Mouse (Mus musculus): ENCODE measurements at regions not wholly inside any gene's neighbourhood (a gene's known extent, or its start where the extent isn't known, plus 50 kb on each side); places are given as distances from the start of the nearest gene placed in this dataset.
A peak's percentile ranks its signal among the peaks of the same experiment; 100 is the strongest.

DNA sequence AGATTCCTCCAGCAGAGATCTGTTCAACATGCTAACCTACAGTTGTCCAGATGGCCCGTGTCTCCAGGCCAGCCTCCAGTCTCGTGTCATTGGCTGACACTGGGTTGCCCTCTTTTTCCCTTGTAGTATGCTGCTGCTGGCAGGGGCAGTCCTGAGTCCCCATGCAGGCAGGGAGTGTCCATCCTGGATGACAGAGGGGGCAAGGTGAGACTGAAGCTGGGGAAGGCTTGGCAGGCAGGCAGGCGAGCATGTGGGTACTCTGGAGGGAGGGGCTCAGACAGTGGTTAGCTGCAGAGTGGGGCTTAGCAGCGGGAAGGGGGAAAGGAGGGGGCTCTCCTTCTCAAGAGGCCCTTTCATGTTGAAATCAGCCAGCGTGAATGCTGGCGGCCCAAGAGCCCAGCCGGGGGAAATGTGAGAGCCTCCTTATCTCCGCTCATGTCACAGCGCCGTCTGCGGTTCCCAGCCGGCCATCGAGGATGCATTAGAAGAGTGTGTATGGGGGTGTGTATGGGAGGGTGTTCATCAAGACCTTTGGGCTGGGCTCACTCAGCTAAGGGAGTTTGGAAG lies 112.9 kb downstream of the Pja1 start:
- no peak for DNase-seq (ENCODE audit: extremely low spot score in 1 of 2, low spot score in 2 of 2)
- intact Hi-C loops (cut with DNase I): no loop called here

DNA sequence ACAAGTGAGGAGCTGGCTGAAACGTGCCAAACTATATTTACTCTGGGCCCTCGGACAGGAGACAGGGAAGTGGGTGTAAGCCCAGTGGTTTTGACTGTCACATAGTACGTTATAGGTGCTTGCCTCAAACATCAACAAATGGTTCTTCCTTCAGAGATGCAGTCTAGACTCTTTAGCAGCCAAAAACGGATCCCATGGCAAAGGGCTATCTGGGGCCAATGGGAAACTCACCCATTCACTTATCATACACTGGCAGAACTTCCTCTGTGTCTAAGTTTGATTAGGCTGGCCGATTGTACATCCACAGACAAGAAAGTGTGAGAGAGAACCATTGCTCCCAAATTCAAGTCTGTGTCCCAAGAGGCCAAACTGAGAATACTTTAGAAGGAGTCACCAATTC lies 115.9 kb downstream of the Pja1 start:
- no peak for DNase-seq (ENCODE audit: extremely low spot score in 1 of 2, low spot score in 2 of 2)
- intact Hi-C loops (cut with DNase I): no loop called here

DNA sequence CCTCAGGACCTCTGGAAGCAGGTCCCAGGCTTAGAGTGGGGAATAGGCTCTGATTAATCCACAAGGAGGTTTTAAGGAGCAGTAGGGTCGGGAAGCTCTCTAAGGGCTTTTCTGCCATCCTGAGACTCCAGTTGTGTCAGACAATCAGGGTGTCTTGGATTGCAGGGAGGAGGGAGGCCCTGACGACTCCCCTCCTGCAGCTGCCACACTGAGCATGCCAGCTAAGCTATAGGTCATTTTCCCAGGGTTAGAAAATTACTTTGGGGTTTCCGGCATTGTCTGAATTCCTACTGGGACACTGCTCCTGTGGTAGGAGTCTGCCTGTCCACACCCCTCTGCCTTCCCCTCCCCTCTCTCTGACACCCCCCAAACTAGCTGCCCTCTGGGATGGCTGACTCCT lies 120.8 kb downstream of the Pja1 start:
- no peak for DNase-seq (ENCODE audit: extremely low spot score in 1 of 2, low spot score in 2 of 2)
- intact Hi-C loops (cut with DNase I): no loop called here

DNA sequence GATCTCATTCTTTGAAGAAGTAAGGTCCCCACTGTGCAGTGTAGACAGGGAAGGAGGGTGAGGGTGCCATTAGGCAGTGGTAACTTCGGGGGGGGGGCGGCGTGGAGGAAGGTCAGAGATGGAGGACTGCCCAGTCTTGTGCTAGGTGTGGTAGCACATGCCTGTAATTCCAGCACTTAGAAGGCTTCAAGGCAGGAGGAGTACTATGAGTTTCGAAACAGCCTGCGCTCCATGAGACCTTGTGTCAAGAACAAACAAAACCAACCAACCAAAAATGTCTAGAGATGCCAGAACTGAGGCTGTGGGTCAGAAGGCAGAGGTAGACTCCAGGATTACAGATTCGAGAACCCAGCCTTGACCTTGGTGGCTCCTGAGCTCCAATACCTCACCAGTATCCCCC lies 130.8 kb downstream of the Pja1 start:
- no peak for DNase-seq (ENCODE audit: extremely low spot score in 1 of 2, low spot score in 2 of 2)
- intact Hi-C loops (cut with DNase I): no loop called here

DNA sequence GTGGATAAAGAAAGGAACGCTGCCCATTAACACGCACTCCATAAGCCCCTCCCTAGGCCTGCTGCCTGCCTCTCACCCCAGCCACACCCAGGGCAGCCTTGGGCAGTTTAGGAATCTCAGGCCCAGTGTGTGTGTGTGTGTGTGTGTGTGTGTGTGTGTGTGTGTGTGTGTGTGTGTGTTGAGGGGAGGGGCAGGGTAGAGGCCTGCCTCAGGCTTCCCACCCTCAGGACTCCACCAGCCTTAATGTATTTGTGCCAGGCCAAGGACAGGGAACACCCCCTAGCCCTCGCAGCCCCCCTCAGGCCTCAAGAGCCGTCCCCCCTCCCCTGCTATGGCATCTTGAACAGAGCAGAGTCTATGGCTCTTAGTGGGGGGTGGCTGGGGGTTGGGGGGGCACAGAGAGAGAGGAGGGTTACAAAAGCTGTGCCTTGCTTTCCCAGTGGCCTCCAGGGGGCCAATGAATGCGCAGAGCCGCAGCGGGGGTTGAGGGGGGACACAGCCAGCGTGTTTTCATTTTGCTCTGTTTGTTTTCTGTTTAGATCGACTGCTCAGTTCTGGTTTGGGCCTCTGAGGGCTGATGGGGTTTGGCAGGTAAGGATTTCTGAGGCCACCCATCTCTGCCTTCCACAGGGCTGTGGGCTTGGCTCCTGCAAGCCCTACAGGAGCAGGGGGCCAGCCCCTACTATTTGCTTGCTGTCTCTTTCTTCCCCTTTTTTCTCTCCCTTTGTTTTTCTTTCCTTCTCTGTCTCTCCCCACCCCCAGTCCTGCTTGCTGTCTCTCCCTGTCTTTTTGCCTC lies 131.8 kb downstream of the Pja1 start:
- peak in 1 of 2 experiments; percentile 22 for DNase-seq (ENCODE audit: extremely low spot score in 1 of 2, low spot score in 2 of 2)
- intact Hi-C loops (cut with DNase I): no loop called here

DNA sequence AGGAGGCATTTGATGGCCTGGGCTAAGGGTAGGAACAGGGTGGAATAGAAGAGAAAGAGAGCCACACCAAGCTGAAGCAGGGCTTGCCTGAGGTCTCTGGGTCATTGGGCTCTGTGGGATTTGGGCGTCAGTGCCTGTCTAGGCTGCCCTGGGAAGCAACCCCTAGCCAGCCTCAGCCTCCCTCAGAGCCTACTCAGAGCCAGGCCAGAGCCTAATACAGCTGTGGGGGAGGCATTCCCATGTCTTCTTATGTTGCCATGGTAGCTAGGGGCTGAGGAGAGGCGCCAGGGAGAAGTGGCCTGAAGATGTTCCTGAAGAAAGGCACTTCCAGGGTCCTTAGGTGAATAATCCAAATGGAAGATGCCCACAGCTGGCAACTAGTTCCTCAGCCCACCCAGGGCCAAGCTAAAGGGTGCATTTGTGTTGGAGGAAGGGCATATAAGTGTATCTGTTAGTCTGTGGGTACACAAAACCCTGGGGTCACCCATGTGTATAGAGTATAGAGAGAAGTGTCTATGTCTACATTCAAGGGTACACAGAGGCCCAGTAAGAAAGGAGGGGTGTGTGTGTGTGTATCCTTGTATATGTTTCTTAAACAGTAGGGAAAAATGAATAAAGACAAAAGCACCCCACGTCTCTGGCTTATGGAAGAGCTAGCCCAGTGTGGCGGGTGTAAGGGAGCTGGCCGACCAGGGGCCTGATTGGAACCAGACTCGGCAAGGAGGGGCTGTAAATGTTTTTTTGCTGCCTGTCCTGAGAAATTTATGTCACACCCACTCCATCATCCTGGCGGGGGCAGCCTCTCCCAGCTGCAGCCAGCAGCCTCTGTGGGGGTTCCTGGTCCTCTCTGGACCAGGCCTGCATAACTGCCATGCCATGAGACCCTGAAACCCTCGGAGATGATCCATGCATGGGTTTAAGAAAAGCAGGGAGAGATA lies 134.2 kb downstream of the Pja1 start:
- no peak for DNase-seq (ENCODE audit: extremely low spot score in 1 of 2, low spot score in 2 of 2)
- intact Hi-C loops (cut with DNase I): no loop called here

DNA sequence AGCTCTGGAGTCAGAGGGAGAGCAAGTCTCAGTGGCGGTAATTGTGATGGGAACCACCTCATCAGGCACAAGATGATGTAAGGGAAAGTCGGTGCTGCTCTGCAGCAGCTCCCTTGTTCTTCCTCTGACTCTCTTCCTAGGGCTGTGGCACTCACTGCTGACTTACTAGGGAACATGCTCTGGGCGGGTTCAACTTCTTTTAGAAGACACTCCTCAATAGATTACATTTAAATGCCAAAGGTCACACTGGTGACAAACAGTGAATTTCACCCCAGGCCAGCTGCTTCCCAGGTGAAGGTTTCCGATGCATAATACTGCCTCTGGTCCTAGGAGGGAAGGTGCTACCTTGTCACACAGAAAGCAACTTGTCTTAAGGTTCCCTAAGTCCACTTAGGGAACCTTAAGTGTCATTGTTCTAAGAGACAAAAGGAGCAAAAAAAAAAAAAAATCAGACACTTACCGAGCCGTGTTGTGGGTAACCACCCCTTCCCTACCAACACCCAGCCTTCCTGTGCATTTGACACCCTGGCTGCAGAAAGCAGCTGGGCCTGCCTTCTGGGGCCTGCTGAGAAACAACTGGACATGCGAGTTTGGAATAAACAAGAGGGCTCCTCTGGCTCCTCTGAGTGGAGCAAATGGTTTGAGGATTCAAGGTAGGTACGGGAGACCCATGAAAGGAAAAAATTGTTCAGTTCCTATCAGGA lies 135.0 kb downstream of the Pja1 start:
- DNase-seq (ENCODE audit: extremely low spot score in 1 of 2, low spot score in 2 of 2): no peak
- intact Hi-C loops (cut with DNase I): no loop called here

DNA sequence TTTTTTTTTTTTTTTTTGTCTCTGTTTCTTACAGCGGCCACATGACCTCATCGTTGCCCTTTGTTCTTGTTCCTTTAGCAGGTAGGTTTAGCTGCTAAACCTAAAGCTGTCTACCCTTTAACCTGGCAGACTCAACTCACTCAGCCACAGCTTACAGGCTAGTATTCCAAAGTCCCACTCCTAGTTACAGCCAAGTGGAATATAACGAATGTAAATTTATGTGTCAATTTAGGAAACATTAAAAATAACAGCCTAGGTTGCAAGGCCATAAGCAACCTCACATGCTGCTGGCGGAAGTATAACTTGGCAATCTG lies 138.7 kb downstream of the Pja1 start:
- intact Hi-C loops (cut with DNase I): no loop called here

DNA sequence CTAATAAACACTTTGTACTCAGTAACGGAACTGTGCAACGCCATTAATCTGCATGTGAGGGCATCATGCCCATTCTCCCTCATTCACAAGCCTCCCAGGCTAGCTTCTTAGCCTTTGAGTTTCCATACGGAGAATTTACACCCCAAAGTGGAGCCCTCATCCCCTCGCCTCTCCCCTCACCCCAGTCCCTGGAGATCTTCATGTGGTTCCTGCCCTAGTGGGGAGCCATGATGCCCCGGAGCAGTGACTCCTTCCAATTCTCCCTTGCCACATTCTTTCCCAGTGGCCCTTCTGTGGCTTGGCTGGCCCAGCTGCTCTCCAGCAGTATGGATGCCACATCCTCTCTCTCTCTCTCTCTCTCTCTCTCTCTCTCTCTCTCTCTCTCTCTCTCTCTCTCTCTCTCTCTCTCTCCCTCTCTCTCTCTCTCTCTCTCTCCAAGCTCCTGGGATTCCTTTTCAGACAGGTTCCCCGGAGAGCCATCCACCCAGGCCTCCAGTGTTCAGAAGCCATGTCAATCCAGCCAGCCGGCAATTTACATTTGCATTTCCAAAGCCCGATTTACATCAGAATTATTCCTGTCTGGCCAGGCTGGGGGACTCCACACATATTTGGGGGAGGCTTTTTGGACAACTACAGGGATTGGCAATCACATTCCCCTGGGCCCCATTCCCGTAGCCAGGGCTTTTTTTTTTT lies 139.2 kb downstream of the Pja1 start:
- intact Hi-C loops (cut with DNase I): no loop called here
- DNase-seq (ENCODE audit: extremely low spot score in 1 of 2, low spot score in 2 of 2): no peak

More for the DNA sequence above, 138.7 kb downstream of the Pja1 start:
- no peak for DNase-seq (ENCODE audit: extremely low spot score in 1 of 2, low spot score in 2 of 2)

DNA sequence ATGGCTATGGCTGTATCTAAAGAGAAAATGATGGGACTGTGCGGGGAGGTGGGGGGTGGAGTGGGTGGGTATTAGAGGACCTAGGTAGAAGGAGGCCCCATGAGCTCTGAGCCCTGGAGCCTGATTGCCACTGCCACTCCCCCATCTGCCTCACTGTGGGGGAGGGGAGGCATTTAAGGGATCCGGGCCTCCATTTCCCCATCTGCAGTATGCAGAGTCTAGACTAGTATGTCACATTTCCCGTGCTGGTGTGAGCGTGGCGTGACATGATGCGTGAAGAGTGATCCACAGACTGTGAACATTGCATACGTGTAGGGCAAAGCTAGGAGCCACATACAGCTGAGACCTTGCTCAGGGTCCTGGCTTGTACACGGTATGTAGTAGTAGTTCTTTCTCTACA lies 140.7 kb downstream of the Pja1 start:
- DNase-seq (ENCODE audit: extremely low spot score in 1 of 2, low spot score in 2 of 2): no peak
- intact Hi-C loops (cut with DNase I): no loop called here

DNA sequence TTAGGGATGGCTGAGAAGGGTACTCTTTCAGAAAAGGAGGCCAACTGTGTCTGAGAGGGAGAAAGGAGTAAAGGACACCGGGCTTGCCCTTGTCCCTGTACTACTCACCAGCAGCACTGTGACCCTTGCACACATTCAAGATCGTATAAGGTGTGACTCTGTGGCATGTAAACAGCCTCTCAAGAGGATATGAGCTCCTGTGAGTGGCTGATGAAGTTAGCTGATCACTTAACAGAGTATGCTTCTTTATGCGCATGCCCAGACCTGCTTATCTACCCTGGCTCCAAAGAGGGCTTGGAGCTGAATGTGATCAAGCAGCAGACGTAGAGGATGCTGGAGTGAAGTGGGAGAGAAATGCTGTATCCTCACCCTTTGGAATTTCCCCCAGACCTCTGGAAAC lies 142.5 kb downstream of the Pja1 start:
- DNase-seq (ENCODE audit: extremely low spot score in 1 of 2, low spot score in 2 of 2): no peak
- intact Hi-C loops (cut with DNase I): no loop called here

DNA sequence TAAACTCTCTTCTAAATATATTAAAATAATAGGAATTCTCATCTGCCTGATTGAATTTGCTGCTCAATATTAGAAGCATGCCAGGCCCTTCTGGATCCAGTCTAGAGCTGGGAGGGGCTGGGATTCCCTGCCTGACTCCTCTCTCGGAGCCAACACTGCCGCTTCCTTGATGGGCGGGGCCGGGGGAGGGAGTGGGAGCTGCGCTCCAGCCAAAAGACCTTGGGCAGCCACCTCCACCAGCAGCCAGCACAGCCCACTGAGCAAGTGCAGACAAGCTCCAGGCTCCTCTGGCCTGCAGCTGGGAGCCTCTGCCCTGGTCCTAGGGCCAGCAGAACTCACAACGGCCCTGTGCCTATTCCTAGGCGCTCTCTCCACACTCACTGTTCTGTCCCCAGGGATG lies 144.9 kb downstream of the Pja1 start:
- DNase-seq (ENCODE audit: extremely low spot score in 1 of 2, low spot score in 2 of 2): peak in 1 of 2 experiments; percentile 26
- intact Hi-C loops (cut with DNase I): no loop called here

DNA sequence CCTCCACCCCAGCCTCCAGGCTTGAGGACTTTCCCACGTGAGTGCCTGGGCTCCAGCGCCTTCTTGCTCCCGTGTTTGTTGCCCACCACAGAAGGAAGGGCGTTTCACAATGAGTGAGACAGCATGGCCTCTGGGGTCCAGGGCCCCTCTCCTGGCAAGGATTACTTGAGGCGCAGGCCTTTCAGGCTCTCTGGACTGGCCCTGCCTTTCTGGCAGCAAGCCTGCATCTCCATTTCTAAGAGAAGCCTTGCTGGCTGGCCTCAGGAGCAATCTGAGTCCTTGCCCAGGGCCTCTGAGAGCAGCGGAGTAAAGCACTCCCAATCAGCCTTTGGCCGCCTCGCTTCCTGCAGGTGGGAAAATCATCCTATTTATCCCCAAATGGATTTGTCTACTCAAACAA lies 145.6 kb downstream of the Pja1 start:
- DNase-seq (ENCODE audit: extremely low spot score in 1 of 2, low spot score in 2 of 2): peak; percentile 14 to 36
- intact Hi-C loops (cut with DNase I): no loop called here

DNA sequence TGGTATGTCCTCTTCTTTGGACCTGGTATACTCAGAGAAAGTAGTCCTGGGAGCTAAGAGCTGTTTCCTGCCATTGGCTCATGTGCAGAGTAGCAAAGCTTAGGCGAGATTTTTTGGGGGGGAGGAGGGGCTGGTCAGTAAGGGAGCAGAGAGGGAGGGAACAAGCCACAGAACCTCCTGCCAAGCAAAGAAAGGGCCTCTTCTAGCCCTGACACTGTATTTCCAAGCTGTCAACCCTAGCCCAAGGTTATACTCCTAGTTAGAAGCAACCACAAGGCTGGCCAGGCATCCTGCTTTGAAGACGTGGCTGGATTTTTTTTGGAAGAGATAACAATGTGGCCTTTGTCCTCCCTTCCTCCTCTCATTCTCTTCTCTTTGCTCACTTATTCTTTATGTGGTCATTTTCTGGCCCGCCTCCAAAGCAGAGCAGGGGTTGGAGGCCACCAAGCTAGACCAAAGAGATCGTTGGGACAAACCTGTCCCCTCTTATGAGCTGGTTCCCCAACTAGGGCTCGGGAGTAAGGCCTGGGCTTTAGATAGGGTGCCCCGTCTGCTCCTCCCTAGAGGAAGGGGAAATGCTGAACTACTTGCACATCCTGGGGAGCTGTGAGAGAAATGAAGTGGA lies 146.4 kb downstream of the Pja1 start:
- no peak for DNase-seq (ENCODE audit: extremely low spot score in 1 of 2, low spot score in 2 of 2)
- intact Hi-C loops (cut with DNase I): no loop called here

DNA sequence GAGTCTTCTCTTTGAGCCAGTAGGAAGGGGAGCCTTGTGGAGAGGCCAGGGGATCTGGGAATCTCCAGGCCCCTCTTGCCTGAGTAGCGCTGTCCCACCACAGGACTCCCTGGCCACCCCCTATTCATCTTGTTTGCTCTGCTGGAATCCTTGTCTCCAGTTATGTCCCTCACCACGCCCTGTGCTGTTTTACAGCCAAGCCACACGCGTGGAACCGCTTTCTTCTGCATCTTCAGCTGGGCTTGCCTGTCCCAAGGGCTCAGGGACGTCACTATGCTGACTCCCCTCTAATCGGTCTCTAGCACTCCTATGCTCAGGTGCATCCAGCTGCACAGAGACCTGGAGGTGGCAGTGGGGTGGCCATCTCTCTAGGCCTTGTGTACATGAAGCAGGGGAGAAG lies 151.3 kb downstream of the Pja1 start:
- intact Hi-C loops (cut with DNase I): no loop called here
- DNase-seq (ENCODE audit: extremely low spot score in 1 of 2, low spot score in 2 of 2): no peak

DNA sequence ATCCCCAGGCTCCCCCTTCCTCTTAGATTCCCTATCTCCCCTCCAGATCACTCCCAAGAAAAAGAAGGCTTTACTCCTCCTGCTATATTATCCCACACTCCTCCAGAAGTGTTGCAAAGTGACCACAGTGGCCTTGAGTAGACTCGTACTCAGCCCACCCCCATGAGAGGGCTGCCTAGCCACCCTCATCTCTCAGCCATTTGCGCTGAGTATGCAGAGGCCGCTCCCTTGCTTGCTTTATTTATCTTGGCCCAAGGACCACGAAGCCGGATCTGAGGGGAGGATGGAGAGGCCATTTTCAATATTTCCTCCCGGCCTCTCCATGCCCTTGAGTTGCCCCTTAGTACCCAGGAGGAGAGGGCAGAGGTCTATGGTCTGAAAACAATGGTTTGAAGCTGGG lies 151.9 kb downstream of the Pja1 start:
- intact Hi-C loops (cut with DNase I): no loop called here
- DNase-seq (ENCODE audit: extremely low spot score in 1 of 2, low spot score in 2 of 2): no peak

DNA sequence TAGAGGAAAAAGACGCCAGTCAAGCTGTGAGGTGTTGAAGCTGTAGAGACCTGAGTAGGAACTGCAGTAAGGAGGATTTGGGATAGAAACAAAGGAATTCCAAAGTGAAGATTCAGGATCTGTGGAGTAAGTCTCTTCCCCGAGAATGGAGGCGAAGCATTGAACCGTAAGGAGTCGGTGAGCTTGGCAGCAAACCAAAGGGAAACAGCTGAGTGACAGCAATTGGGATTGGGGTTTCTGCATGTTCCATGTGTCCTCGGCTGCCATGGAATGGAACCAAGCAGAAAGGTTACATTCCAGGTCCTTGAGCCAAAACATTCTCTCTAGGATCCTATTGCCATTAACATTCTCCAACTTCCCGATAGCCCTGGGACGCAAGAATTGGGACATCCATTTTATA lies 152.9 kb downstream of the Pja1 start:
- intact Hi-C loops (cut with DNase I): no loop called here
- no peak for DNase-seq (ENCODE audit: extremely low spot score in 1 of 2, low spot score in 2 of 2)

DNA sequence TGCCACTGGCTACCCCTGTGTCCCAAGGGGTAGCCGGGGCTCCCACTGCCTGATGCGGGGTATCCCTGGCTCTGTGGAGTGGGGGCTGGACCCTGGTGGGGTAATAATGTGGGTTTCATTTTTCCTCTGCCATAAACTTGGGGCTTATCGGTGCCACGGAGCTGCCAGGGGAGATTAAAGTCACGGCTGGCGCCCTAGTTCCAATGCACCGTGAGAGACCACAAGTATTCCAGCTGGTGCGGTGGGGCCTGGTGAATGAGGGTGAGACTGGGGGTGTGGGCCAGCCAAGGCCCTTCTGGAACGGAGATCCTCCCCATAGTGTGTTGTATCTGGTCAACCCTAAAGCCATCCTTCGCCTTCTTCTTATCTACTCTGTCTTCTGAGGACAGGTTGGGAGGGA lies 153.3 kb downstream of the Pja1 start:
- intact Hi-C loops (cut with DNase I): no loop called here
- DNase-seq (ENCODE audit: extremely low spot score in 1 of 2, low spot score in 2 of 2): no peak
